Mouse (Mus musculus) stomach, adult 2 months (tissue): ENCODE measurements around the gene Serpinb6b. TPM values are rescaled to one million over a fixed set of nuclear protein-coding genes. Genes with fewer than 3 reads are reported as not detected.

Experiments used
- polyA plus RNA-seq: library from polyadenylated mRNA; depleted of rRNA; stranded (reverse); fragments of >200 nt; gene quantifications from 2 replicates; pipeline ENCODE4 v1.2.3, GENCODE M21; 2012; rRNA removed

Gene Serpinb6b
- 0.28 and 0.34 TPM in 2 replicates for polyA plus RNA-seq

DNA sequence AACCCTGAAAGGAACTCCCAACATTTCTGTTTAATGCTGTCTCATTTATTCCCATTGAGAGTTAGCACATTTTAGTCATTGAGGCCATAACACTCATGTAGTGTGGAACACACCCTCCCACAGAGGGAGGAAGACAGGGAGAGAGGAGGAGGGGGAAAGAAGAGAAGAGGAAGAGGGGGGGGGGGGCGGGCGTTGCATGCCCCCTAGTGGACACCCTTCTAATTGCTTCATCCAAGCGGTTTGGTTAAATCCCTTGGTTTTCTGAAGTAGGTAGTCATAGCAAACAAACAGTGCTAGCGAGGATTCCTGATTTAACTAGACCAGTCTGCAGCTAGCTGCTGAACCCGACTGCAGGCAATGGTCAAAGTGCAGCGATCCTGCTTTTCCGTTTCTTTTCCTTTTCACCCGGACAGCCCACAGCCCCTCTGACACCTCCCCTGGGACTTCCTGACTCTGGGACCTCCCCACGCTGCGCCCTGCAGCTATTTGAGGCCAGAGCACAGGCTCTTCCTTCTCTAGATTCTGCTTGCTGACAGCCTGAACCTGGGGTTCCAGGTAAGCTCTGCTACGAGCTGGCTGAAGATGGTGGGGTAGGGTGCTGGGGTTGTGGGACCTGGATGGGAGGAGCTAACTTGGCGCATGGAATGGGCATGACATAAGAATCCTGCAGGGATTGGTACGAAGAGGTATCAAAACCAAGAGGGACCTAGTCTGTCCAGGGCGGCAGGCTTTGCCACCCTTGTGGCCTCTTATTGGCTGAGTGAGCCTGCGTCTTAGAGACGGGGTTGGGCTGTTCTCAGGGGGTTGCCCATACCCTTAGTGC, at the start of gene Serpinb6b:
Serpinb6b (plus strand) TSS at position 221 of the 823 bp plus-strand sequence.

DNA sequence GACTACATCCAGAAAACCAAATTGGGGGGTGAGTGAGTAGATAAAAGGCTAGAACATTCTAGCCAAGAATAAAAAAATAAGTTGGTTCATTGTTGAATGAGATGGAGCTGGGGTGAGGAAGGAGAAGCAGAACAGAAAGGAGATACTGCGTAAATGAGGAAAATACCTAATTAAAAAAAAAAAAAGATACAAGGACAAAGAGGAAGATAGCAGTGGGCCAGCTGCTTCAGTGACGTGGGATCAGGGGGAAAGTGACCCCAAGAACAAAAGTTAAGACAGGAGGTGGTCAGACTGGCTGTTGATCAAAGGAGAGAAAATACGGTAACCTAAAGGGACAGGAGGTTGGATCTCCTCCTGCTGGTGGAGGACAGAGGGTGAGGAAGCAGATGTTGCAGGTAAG, 37.9 kb downstream of the Serpinb6b start, which contains the start of gene Serpinb9:
Serpinb9 (plus strand) TSS at position 301 of the 400 bp plus-strand sequence.

DNA sequence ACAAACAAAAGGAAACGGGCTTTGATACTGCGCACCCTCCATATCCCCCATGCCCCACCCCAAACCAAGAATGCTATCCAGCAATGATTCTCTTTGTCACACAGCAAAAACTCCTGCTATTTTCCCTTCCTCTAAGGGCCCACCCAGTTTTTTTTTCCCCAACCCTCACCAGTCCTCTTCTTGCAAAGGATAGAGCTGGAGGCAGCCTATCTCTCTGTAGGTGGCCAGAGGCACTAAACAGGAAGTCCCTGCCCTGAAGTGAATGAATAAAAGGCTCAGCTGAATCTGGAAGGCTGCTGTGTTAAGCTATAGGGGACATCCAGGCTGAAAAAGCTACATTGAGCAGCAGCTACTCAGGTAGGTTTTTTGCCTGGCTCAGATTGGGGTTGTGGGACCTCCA, 62.2 kb downstream of the Serpinb6b start, which contains the start of gene Serpinb9b:
Serpinb9b (plus strand) TSS at position 173 of the 400 bp plus-strand sequence.

Other genes starting within 250 kb of the Serpinb6b start
- 0.05 and 0.26 TPM in 2 replicates for gene Mylk4, start 181.3 kb upstream of the Serpinb6b start, polyA plus RNA-seq
- 13.2 and 19.6 TPM in 2 replicates for gene Wrnip1, start 163.2 kb upstream of the Serpinb6b start, polyA plus RNA-seq
- 0.40 and 0.73 TPM in 2 replicates for gene D930007J09Rik, start 162.4 kb upstream of the Serpinb6b start, polyA plus RNA-seq
- gene Serpinb1a, start 114.0 kb upstream of the Serpinb6b start, polyA plus RNA-seq = 10.1 and 13.8 TPM in 2 replicates
- 0.04 TPM in 1 of 2 replicates, not detected in the other for gene Serpinb1c, start 67.0 kb upstream of the Serpinb6b start, polyA plus RNA-seq
- gene Serpinb9, start 38.0 kb downstream of the Serpinb6b start, polyA plus RNA-seq = 0.34 and 0.55 TPM in 2 replicates
- gene Serpinb9b, start 62.2 kb downstream of the Serpinb6b start, polyA plus RNA-seq = 0.05 TPM in 1 of 2 replicates, not detected in the other
- gene Serpinb1b, start 113.4 kb downstream of the Serpinb6b start, polyA plus RNA-seq = not detected in 2 replicates
- not detected in 2 replicates for gene Serpinb9c, start 194.5 kb downstream of the Serpinb6b start, polyA plus RNA-seq
- not detected in 2 replicates for gene Serpinb9d, start 227.8 kb downstream of the Serpinb6b start, polyA plus RNA-seq